Mouse (Mus musculus): ENCODE measurements around the gene Olfr518. TPM values are rescaled to one million over a fixed set of nuclear protein-coding genes. Genes with fewer than 3 reads are reported as not detected.

The Olfr518 gene
- polyA plus RNA-seq (2015; fragmentation: Nextera tagmentation; extraction: Ambion mirVana) = not detected in 2 replicates

GRCm38 (mm10) chr7:108884906-108885305 lies at the start of gene Olfr518:
Gene Olfr518 (minus strand): TSS chr7:108885006.
- no peak within 1 kb of the TSS for H3K27ac ChIP-seq (ENCODE audit: low read length)
- no peaks in the 10 kb centered on the region for H3K27me3 ChIP-seq (ENCODE audit: control insufficient read depth, insufficient read depth, low read length)
- H3K4me3 ChIP-seq (ENCODE audit: low read length) = no peak within 1 kb of the TSS
- 65% methylated on average over 4 of the region's 4 CpGs for WGBS
- no peak for ATAC-seq (replicated peaks; ENCODE audit: extremely low read depth, insufficient read depth, low FRiP score)
- no peaks in the 10 kb centered on the region for H3K36me3 ChIP-seq (ENCODE audit: control insufficient read depth, insufficient read depth)
- H3K4me1 ChIP-seq (ENCODE audit: control insufficient read depth, insufficient read depth, low read length) = no peaks in the 10 kb centered on the region
- H3K4me2 ChIP-seq (ENCODE audit: low read depth, low read length) = no peak within 1 kb of the TSS
- H3K9me3 ChIP-seq (replicated peaks; ENCODE audit: control insufficient read depth, low read length) = no peaks in the 10 kb centered on the region
- H3K9ac ChIP-seq (ENCODE audit: low read length) = no peak within 1 kb of the TSS

DNA sequence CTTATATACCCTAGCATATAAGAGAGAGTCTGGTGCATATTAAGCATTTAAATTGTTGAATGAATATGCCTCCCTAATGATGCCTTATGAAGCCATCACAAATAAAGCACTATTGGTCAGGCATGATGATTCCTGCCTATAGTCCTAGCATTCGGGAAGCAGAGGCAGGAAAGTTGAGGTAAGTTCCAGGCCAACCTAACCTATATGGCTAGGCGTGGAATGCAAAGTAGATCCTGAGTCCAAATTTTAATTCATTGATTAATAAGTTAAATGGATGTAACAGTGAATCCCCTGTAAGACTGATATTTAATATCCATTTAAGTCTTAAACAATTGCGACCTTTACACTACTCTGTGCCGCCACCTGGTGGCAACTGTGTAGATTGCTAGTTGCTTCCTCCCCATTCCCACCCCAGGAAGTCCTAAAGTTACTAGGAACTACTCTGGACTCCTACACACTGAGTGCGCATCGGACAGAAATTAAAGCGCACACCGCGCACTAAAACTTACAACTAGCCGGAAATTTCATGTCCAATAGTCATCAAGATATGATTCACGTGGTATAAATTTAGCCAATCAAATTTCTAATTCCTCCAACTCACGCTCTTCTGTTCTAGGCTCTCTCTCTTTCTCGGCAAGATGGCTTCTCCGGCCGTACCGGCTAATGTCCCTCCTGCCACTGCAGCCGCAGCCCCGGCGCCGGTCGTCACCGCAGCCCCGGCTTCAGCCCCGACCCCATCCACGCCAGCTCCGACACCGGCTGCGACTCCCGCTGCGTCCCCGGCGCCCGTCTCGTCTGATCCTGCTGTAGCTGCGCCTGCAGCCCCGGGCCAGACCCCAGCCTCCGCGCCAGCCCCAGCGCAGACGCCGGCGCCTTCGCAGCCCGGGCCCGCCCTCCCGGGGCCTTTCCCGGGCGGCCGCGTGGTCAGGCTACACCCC lies 49.3 kb upstream of the Olfr518 start, which contains the start of gene Eif3f:
Eif3f (plus strand) TSS at position 624 of the 938 bp plus-strand sequence.
- H3K4me1 ChIP-seq (ENCODE audit: control insufficient read depth, insufficient read depth, low read length) = peaks cover 11% of the 10 kb centered on the region
- ATAC-seq (replicated peaks; ENCODE audit: extremely low read depth, insufficient read depth, low FRiP score) = peak; percentile 96
- 2% methylated on average over 50 of the region's 50 CpGs for WGBS
- peaks cover 21% of the 10 kb centered on the region for H3K36me3 ChIP-seq (ENCODE audit: control insufficient read depth, insufficient read depth)
- H3K27ac ChIP-seq (ENCODE audit: low read length) = peak within 1 kb of the TSS; percentile 85
- peak within 1 kb of the TSS; percentile 95 for H3K4me2 ChIP-seq (ENCODE audit: low read depth, low read length)
- H3K9me3 ChIP-seq (replicated peaks; ENCODE audit: control insufficient read depth, low read length) = no peaks in the 10 kb centered on the region
- no peaks in the 10 kb centered on the region for H3K27me3 ChIP-seq (ENCODE audit: control insufficient read depth, insufficient read depth, low read length)
- peak within 1 kb of the TSS; percentile 99 for H3K9ac ChIP-seq (ENCODE audit: low read length)
- peak within 1 kb of the TSS; percentile 100 for H3K4me3 ChIP-seq (ENCODE audit: low read length)

DNA sequence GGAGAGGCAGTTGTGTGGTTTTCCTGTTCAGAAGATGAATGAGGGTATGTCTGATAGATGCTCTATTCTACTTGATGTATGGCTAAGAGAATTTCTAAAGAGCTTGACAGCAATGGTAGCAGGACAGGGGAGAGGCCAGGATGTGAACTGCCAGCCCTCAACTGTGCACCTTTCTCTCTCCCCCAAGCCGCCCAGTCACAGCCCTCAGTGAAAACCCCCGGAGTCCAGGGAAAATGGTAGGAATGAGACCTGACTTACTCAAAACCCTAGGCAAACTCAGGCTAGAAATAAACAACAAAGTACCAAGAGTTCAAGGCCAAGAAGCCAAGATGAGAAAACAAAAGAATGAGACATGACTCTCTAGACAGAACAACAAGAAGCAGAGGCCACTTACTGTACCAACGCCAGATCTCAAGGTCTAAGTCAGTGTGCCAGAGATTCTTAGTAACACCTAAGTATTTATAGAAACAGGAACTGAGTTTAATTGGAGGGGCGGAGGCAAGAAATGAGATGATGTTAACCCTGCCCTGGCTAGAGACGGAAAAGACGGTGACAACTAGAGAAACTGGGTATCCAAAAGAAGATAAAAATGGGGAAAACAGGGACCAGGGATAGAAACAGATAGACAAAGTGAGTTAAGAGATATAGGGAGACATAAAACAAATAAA lies 45.1 kb upstream of the Olfr518 start, which contains the start of gene Nlrp10:
Nlrp10 (minus strand) TSS at position 453 of the 668 bp plus-strand sequence.
- Histone ChIP-seq H3K27ac (ENCODE audit: low read length) (peak within 1 kb of the TSS; percentile 85), H3K9me3 (replicated peaks; ENCODE audit: control insufficient read depth, low read length) (no peaks in the 10 kb centered on the region)

DNA sequence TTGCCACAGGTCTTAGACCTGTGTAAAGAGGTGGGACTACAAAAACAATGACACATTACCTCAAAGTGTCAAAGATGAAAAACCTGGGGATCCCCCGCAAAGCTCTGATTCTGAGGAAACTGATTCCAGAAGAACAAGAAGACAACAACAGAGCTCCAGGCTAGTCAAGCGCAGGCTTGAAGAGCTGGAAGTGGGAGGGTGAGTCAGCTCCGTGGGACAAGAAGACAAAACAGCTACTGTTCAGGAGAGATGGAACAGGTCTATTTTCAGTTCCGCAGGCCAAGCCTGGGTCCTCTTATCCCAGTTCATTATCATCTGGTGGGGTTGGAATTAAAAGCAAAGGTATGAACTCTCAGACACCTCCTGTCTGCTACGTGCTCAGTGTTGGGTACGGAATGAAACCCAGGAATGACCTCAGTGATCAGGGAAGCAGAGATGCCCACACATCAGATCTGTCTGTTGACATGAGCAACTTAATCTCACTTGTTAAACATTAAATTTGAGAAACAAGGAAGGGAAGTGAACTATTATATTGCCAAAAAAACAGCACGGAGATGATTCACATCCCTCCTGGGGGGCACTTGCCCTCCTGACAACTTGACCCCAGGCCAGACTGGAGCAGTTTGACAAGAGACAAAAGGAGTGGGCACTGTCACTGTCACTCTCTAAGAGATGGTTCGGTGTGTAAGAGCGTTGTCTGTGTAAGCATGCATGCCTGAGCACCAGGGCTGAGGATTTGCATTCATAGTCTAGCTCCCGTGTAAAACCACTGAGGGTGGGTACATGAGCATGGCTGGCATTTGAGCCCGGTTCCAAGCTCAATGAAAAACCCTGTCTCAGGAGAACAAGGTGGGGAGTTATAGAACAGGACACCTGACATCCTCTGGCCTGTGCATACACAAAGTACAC lies 43.7 kb upstream of the Olfr518 start:
- H3K4me3 ChIP-seq (ENCODE audit: low read length) = peak overlapping the region; percentile 51
- WGBS = 59% methylated on average over 11 of the region's 11 CpGs
- H3K9ac ChIP-seq (ENCODE audit: low read length) = no peak overlapping the region
- H3K9me3 ChIP-seq (replicated peaks; ENCODE audit: control insufficient read depth, low read length) = no peaks in the 10 kb centered on the region
- H3K27me3 ChIP-seq (ENCODE audit: control insufficient read depth, insufficient read depth, low read length) = no peaks in the 10 kb centered on the region
- H3K27ac ChIP-seq (ENCODE audit: low read length) = peak overlapping the region; percentile 61
- peaks cover 14% of the 10 kb centered on the region for H3K36me3 ChIP-seq (ENCODE audit: control insufficient read depth, insufficient read depth)
- H3K4me1 ChIP-seq (ENCODE audit: control insufficient read depth, insufficient read depth, low read length) = 0 out of 2 replicates have a peak, but pooled peaks cover 2% of the 10 kb centered on the region
- no peak for ATAC-seq (replicated peaks; ENCODE audit: extremely low read depth, insufficient read depth, low FRiP score)
- peak overlapping the region; percentile 64 for H3K4me2 ChIP-seq (ENCODE audit: low read depth, low read length)

More for the DNA sequence above, 45.1 kb upstream of the Olfr518 start, which contains the start of gene Nlrp10:
- peaks cover 9% of the 10 kb centered on the region for H3K36me3 ChIP-seq (ENCODE audit: control insufficient read depth, insufficient read depth)
- H3K4me1 ChIP-seq (ENCODE audit: control insufficient read depth, insufficient read depth, low read length) = peaks cover 3% of the 10 kb centered on the region
- no peaks in the 10 kb centered on the region for H3K27me3 ChIP-seq (ENCODE audit: control insufficient read depth, insufficient read depth, low read length)
- peak within 1 kb of the TSS; percentile 51 for H3K4me3 ChIP-seq (ENCODE audit: low read length)
- 30% methylated on average over 6 of the region's 6 CpGs for WGBS
- H3K9ac ChIP-seq (ENCODE audit: low read length) = peak within 1 kb of the TSS; percentile 57
- 0 out of 2 replicates have a peak, but pooled peaks have one; percentile 37 for ATAC-seq (replicated peaks; ENCODE audit: extremely low read depth, insufficient read depth, low FRiP score)
- H3K4me2 ChIP-seq (ENCODE audit: low read depth, low read length) = peak within 1 kb of the TSS; percentile 64

DNA sequence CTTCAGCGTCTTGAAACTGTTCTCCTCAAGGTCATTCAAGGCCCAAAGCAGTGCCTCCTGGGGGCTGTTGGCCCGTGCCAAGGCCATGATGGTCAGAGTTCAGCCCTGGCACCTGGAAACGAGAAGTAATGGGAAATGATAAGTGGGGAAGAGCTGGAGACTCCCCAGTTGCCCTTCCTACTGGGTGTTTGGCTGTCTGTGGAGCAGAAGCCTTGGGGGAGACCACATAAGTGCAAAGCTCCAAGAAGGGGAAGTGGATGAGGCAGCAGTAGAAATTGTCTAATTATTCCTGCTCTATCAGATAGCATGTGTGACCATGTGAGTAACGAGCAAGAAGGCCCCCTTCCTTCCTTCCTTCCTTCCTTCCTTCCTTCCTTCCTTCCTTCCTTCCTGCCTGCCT lies 42.2 kb upstream of the Olfr518 start:
- Histone ChIP-seq H3K9ac (ENCODE audit: low read length) (no peak overlapping the region), H3K36me3 (ENCODE audit: control insufficient read depth, insufficient read depth) (peaks cover 14% of the 10 kb centered on the region), H3K4me3 (ENCODE audit: low read length) (no peak overlapping the region), H3K4me2 (ENCODE audit: low read depth, low read length) (no peak overlapping the region), H3K27me3 (ENCODE audit: control insufficient read depth, insufficient read depth, low read length) (no peaks in the 10 kb centered on the region), H3K9me3 (replicated peaks; ENCODE audit: control insufficient read depth, low read length) (no peaks in the 10 kb centered on the region), H3K4me1 (ENCODE audit: control insufficient read depth, insufficient read depth, low read length) (0 out of 2 replicates have a peak, but pooled peaks cover 2% of the 10 kb centered on the region), H3K27ac (ENCODE audit: low read length) (no peak overlapping the region)
- WGBS = 53% methylated on average over 4 of the region's 4 CpGs
- ATAC-seq (replicated peaks; ENCODE audit: extremely low read depth, insufficient read depth, low FRiP score) = no peak

GRCm38 (mm10) chr7:108903969-108904368 lies 19.2 kb upstream of the Olfr518 start:
- H3K9ac ChIP-seq (ENCODE audit: low read length) = no peak overlapping the region
- 72% methylated on average over 2 of the region's 2 CpGs for WGBS
- no peaks in the 10 kb centered on the region for H3K36me3 ChIP-seq (ENCODE audit: control insufficient read depth, insufficient read depth)
- H3K9me3 ChIP-seq (replicated peaks; ENCODE audit: control insufficient read depth, low read length) = no peaks in the 10 kb centered on the region
- H3K27me3 ChIP-seq (ENCODE audit: control insufficient read depth, insufficient read depth, low read length) = no peaks in the 10 kb centered on the region
- no peak overlapping the region for H3K4me3 ChIP-seq (ENCODE audit: low read length)
- no peaks in the 10 kb centered on the region for H3K4me1 ChIP-seq (ENCODE audit: control insufficient read depth, insufficient read depth, low read length)
- no peak for ATAC-seq (replicated peaks; ENCODE audit: extremely low read depth, insufficient read depth, low FRiP score)
- H3K4me2 ChIP-seq (ENCODE audit: low read depth, low read length) = no peak overlapping the region
- no peak overlapping the region for H3K27ac ChIP-seq (ENCODE audit: low read length)

GRCm38 (mm10) chr7:108894320-108894719 lies 9.5 kb upstream of the Olfr518 start, which contains the start of gene Olfr519:
Gene Olfr519 (minus strand): TSS chr7:108894420.
- Histone ChIP-seq H3K36me3 (ENCODE audit: control insufficient read depth, insufficient read depth) (no peaks in the 10 kb centered on the region), H3K9ac (ENCODE audit: low read length) (no peak within 1 kb of the TSS), H3K4me3 (ENCODE audit: low read length) (no peak within 1 kb of the TSS), H3K27ac (ENCODE audit: low read length) (no peak within 1 kb of the TSS), H3K27me3 (ENCODE audit: control insufficient read depth, insufficient read depth, low read length) (no peaks in the 10 kb centered on the region), H3K4me1 (ENCODE audit: control insufficient read depth, insufficient read depth, low read length) (no peaks in the 10 kb centered on the region), H3K9me3 (replicated peaks; ENCODE audit: control insufficient read depth, low read length) (no peaks in the 10 kb centered on the region), H3K4me2 (ENCODE audit: low read depth, low read length) (no peak within 1 kb of the TSS)
- no peak for ATAC-seq (replicated peaks; ENCODE audit: extremely low read depth, insufficient read depth, low FRiP score)
- 67% methylated on average over 5 of the region's 5 CpGs for WGBS

- 48% methylated on average over 2 of the region's 2 CpGs for WGBS
- ATAC-seq (replicated peaks; ENCODE audit: extremely low read depth, insufficient read depth, low FRiP score) = no peak
These were observed 12.5 kb downstream of the Olfr518 start, which contains the start of gene Olfr517 for GRCm38 (mm10) chr7:108872279-108872678. Gene Olfr517 (minus strand): TSS chr7:108872379.

More at GRCm38 (mm10) chr7:108872279-108872678, 12.5 kb downstream of the Olfr518 start, which contains the start of gene Olfr517:
- no peaks in the 10 kb centered on the region for H3K9me3 ChIP-seq (replicated peaks; ENCODE audit: control insufficient read depth, low read length)
- no peak within 1 kb of the TSS for H3K4me3 ChIP-seq (ENCODE audit: low read length)
- H3K27ac ChIP-seq (ENCODE audit: low read length) = no peak within 1 kb of the TSS
- H3K27me3 ChIP-seq (ENCODE audit: control insufficient read depth, insufficient read depth, low read length) = no peaks in the 10 kb centered on the region
- H3K9ac ChIP-seq (ENCODE audit: low read length) = no peak within 1 kb of the TSS
- no peaks in the 10 kb centered on the region for H3K4me1 ChIP-seq (ENCODE audit: control insufficient read depth, insufficient read depth, low read length)
- H3K4me2 ChIP-seq (ENCODE audit: low read depth, low read length) = no peak within 1 kb of the TSS
- no peaks in the 10 kb centered on the region for H3K36me3 ChIP-seq (ENCODE audit: control insufficient read depth, insufficient read depth)
